Mouse (Mus musculus): Measurements from ENCODE around the gene Gm20388. TPM values are rescaled to one million over a fixed set of nuclear protein-coding genes. Genes with fewer than 3 reads are reported as not detected.
A peak's percentile ranks its signal among the peaks of the same experiment; 100 is the strongest.

Gm20388 gene
- total RNA-seq, 2 experiments from 2014 or later: 10.3 to 10.6 TPM

GRCm38 (mm10) chr8:120302941-120303675 lies 392.5 kb downstream of the Gm20388 start:
- peak in 1 of 2 experiments; percentile 53 for DNase-seq (ENCODE audit: low spot score in 2 of 2)
- intact Hi-C loops (cut with DNase I): no loop called here

GRCm38 (mm10) chr8:120304097-120304496 lies 393.5 kb downstream of the Gm20388 start:
- no peak for DNase-seq (ENCODE audit: low spot score in 2 of 2)
- intact Hi-C loops (cut with DNase I): no loop called here

- intact Hi-C loops (cut with DNase I): no loop called here
- DNase-seq (ENCODE audit: low spot score in 2 of 2): no peak
Observed at GRCm38 (mm10) chr8:120305800-120306385, 395.3 kb downstream of the Gm20388 start.

- intact Hi-C loops (cut with DNase I): no loop called here
- no peak for DNase-seq (ENCODE audit: low spot score in 2 of 2)
Observed at GRCm38 (mm10) chr8:120307103-120307502, 396.5 kb downstream of the Gm20388 start.

- intact Hi-C loops (cut with DNase I): no loop called here
Observed at GRCm38 (mm10) chr8:120307528-120307927, 396.9 kb downstream of the Gm20388 start.

GRCm38 (mm10) chr8:120308131-120308530 lies 397.5 kb downstream of the Gm20388 start:
- intact Hi-C loops (cut with DNase I): no loop called here
- DNase-seq (ENCODE audit: low spot score in 2 of 2): no peak

More at GRCm38 (mm10) chr8:120307528-120307927, 396.9 kb downstream of the Gm20388 start:
- DNase-seq (ENCODE audit: low spot score in 2 of 2): no peak

- no peak for DNase-seq (ENCODE audit: low spot score in 2 of 2)
- intact Hi-C loops (cut with DNase I): no loop called here
Observed at GRCm38 (mm10) chr8:120308553-120308952, 397.9 kb downstream of the Gm20388 start.

GRCm38 (mm10) chr8:120309326-120309725 lies 398.7 kb downstream of the Gm20388 start:
- peak in 1 of 2 experiments; percentile 54 for DNase-seq (ENCODE audit: low spot score in 2 of 2)
- intact Hi-C loops (cut with DNase I): no loop called here

GRCm38 (mm10) chr8:120310063-120310462 lies 399.4 kb downstream of the Gm20388 start:
- no peak for DNase-seq (ENCODE audit: low spot score in 2 of 2)
- intact Hi-C loops (cut with DNase I): no loop called here

GRCm38 (mm10) chr8:120312452-120312851 lies 401.8 kb downstream of the Gm20388 start:
- intact Hi-C loops (cut with DNase I): no loop called here

GRCm38 (mm10) chr8:120313674-120314073 lies 403.0 kb downstream of the Gm20388 start:
- DNase-seq (ENCODE audit: low spot score in 2 of 2): no peak
- intact Hi-C loops (cut with DNase I): no loop called here

More at GRCm38 (mm10) chr8:120312452-120312851, 401.8 kb downstream of the Gm20388 start:
- no peak for DNase-seq (ENCODE audit: low spot score in 2 of 2)

GRCm38 (mm10) chr8:120314932-120315331 lies 404.3 kb downstream of the Gm20388 start:
- intact Hi-C loops (cut with DNase I): no loop called here
- no peak for DNase-seq (ENCODE audit: low spot score in 2 of 2)

GRCm38 (mm10) chr8:120315644-120316043 lies 405.0 kb downstream of the Gm20388 start:
- no peak for DNase-seq (ENCODE audit: low spot score in 2 of 2)
- intact Hi-C loops (cut with DNase I): no loop called here

- intact Hi-C loops (cut with DNase I): no loop called here
Observed at GRCm38 (mm10) chr8:120316707-120317106, 406.1 kb downstream of the Gm20388 start.

GRCm38 (mm10) chr8:120317118-120317824 lies 406.6 kb downstream of the Gm20388 start:
- no peak for DNase-seq (ENCODE audit: low spot score in 2 of 2)
- intact Hi-C loops (cut with DNase I): no loop called here

More at GRCm38 (mm10) chr8:120316707-120317106, 406.1 kb downstream of the Gm20388 start:
- no peak for DNase-seq (ENCODE audit: low spot score in 2 of 2)

- no peak for DNase-seq (ENCODE audit: low spot score in 2 of 2)
- intact Hi-C loops (cut with DNase I): loop anchor here (2.0 kb wide), 2 partner anchors 30 to 140 kb away; no protein-coding TSS in a partner anchor
Observed at GRCm38 (mm10) chr8:120318476-120318991, 407.9 kb downstream of the Gm20388 start.

GRCm38 (mm10) chr8:120319449-120319848 lies 408.8 kb downstream of the Gm20388 start:
- intact Hi-C loops (cut with DNase I): loop anchor here (2.0 kb wide), 2 partner anchors 31 to 141 kb away; no protein-coding TSS in a partner anchor

GRCm38 (mm10) chr8:120320146-120320545 lies 409.5 kb downstream of the Gm20388 start:
- intact Hi-C loops (cut with DNase I): loop anchor here (5.0 kb wide), 1 partner anchor 42 kb away; no protein-coding TSS in a partner anchor
- no peak for DNase-seq (ENCODE audit: low spot score in 2 of 2)

More at GRCm38 (mm10) chr8:120319449-120319848, 408.8 kb downstream of the Gm20388 start:
- DNase-seq (ENCODE audit: low spot score in 2 of 2): peak; percentile 66 to 71

GRCm38 (mm10) chr8:120321724-120322123 lies 411.1 kb downstream of the Gm20388 start:
- intact Hi-C loops (cut with DNase I): loop anchor here (5.0 kb wide), 1 partner anchor 41 kb away; no protein-coding TSS in a partner anchor
- no peak for DNase-seq (ENCODE audit: low spot score in 2 of 2)
